Mouse (Mus musculus): Measurements from ENCODE around the gene Cnnm3. TPM values are rescaled to one million over a fixed set of nuclear protein-coding genes. Genes with fewer than 3 reads are reported as not detected.

Cnnm3 gene
- polyA plus RNA-seq, 1 experiment from 2014 or later: 2.3 TPM

DNA sequence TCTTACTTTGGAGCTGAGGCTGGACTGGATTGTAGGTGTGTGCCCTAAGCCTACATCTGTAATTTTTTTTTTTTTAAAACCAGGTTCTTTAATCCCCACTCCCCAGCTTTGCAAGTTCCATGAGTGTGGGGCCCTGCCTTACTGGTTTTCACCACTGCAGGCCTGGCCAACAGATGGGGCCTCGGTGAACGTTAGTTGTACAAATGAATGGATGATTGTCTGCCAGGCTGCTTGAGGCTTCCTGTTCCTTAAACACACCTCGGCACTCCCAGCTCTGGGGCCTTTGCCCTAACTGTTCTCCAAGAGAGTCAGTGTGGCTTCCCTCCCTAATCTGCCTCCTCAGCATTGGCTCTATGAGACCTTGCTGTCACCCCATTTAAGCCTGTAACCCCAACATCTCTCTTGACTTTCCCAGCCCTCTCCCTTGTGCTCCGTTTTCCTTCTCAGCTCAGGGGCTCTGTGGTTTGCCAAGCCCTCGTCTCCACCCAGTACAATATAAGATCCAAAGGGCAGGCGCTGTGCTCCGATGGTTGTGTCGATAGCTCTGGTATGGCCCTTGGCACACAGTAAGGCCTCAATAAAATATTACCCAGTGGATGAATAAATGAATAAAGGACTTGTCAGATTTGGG lies 36.1 kb upstream of the Cnnm3 start:
- peak overlapping the region; percentile 50 for H3K4me2 ChIP-seq (ENCODE audit: low read depth, low read length)
- peak; percentile 62 for ATAC-seq
- peak overlapping the region; percentile 95 for H3K27ac ChIP-seq (ENCODE audit: low read length)
- peak overlapping the region; percentile 64 for H3K9ac ChIP-seq (ENCODE audit: low read depth, low read length)
- H3K4me3 ChIP-seq (ENCODE audit: low read length): peak overlapping the region; percentile 55
- no peaks in the 10 kb centered on the region for H3K27me3 ChIP-seq (replicated peaks; ENCODE audit: control insufficient read depth, insufficient read depth, low read length)
- peaks cover 30% of the 10 kb centered on the region for H3K4me1 ChIP-seq (ENCODE audit: control insufficient read depth, insufficient read depth, low read length)
- H3K36me3 ChIP-seq (ENCODE audit: control insufficient read depth, insufficient read depth, low read length): no peaks in the 10 kb centered on the region
- H3K9me3 ChIP-seq (ENCODE audit: control insufficient read depth, low read length): no peaks in the 10 kb centered on the region
- WGBS: 30% methylated on average over 8 of the region's 8 CpGs

DNA sequence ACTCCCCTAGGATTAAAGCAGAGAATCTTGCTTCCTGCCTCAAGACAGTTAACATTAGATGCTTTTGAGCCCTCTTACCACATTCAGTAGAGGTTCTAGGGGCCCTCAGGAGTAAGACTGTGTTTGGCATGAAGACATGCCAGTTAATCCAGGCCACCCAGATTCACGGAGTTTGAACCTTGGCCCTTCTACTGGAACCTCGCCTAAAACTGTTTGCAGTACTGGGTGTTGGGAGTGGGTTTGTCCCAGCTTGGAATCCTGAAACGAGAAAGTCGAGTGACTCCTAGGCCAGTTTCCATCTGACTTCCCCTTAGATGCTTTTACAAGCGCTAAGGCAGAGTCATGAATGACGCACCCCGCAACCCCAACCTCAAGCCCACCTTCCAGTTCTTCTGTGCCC lies 35.2 kb upstream of the Cnnm3 start:
- no peak overlapping the region; the same call in 1 of the 2 replicates for H3K9ac ChIP-seq (ENCODE audit: low read depth, low read length)
- peak overlapping the region; percentile 50 for H3K4me2 ChIP-seq (ENCODE audit: low read depth, low read length)
- H3K36me3 ChIP-seq (ENCODE audit: control insufficient read depth, insufficient read depth, low read length): no peaks in the 10 kb centered on the region
- peak overlapping the region; percentile 95 for H3K27ac ChIP-seq (ENCODE audit: low read length)
- H3K9me3 ChIP-seq (ENCODE audit: control insufficient read depth, low read length): no peaks in the 10 kb centered on the region
- H3K4me1 ChIP-seq (ENCODE audit: control insufficient read depth, insufficient read depth, low read length): peaks cover 30% of the 10 kb centered on the region
- 54% methylated on average over 7 of the region's 7 CpGs for WGBS
- H3K4me3 ChIP-seq (ENCODE audit: low read length): peak overlapping the region; percentile 55
- no peaks in the 10 kb centered on the region for H3K27me3 ChIP-seq (replicated peaks; ENCODE audit: control insufficient read depth, insufficient read depth, low read length)
- ATAC-seq: peak; percentile 26

DNA sequence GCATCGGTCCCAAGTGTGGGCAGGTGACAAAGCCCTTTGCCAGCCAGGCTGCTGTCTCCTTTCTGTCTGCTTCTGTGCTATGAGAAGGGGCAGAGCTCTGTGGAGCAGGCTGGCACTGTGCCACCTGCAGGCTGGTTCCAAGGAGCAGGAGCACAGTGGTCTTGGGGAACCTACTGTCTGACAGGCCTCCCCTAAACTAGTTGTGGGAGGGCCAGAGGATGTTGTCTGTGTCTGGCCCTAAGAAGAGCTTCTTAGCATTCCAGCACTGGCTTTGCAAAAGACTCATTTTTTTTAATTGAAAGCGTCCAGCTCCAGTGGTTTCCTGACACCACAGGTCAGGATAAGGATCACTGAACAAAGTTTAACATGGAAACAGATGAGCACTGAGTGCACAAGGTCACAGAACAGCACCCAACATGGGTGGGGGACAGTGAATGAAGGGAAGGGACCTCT lies 33.3 kb upstream of the Cnnm3 start:
- 56% methylated on average over 2 of the region's 2 CpGs for WGBS
- no peaks in the 10 kb centered on the region for H3K27me3 ChIP-seq (replicated peaks; ENCODE audit: control insufficient read depth, insufficient read depth, low read length)
- peaks cover 32% of the 10 kb centered on the region for H3K4me1 ChIP-seq (ENCODE audit: control insufficient read depth, insufficient read depth, low read length)
- no peak for ATAC-seq
- no peaks in the 10 kb centered on the region for H3K36me3 ChIP-seq (ENCODE audit: control insufficient read depth, insufficient read depth, low read length)
- H3K9ac ChIP-seq (ENCODE audit: low read depth, low read length): peak overlapping the region; percentile 10; the same call in 1 of the 2 replicates
- H3K27ac ChIP-seq (ENCODE audit: low read length): no peak overlapping the region
- no peak overlapping the region for H3K4me2 ChIP-seq (ENCODE audit: low read depth, low read length)
- no peak overlapping the region for H3K4me3 ChIP-seq (ENCODE audit: low read length)
- no peaks in the 10 kb centered on the region for H3K9me3 ChIP-seq (ENCODE audit: control insufficient read depth, low read length)

DNA sequence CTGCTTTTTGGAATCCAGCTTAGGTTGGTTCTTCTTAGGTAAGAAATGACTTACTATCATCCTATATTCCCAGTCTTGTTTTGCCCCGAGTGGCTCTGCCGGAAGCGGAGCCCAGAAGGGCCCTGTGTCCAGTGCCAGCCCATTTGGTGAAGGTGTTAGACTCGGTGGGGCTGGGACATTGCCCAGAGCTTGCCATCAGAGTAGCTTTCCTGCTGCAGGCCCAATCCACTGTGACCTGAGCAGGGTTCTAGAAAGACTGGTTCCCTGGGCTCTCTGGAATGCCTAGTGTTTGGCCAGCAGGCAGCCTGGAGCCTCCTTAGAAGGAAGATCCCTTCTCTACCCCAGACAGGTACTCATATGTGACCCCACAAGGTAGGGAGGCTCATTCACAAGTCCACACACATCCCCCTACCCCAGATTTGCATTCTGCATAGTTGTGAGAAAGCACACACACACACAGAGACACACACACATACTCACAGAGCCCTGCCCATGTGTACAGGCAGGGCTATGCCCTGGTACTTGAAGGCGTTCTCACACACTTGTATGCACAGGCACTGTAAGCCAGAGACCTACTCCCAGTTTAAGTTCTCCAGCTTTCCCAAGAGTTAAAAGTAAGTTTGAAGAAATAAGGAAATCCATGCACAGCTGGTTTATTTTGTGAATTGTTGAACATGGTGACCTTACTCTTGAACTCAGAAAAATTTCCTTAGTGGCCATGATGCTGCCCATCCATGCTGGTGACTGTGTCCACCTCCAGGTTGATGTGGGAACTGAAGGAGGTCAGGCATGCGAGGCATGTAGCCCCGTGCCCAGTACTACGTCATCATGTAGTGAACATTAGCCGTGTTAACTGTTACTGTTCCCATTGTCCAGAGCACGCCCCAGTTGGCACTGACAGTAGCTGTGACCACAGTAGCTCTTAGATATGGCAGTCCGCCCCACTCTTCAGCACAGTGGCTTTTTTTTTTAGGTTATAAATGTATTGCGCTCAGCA lies 31.5 kb upstream of the Cnnm3 start:
- H3K9ac ChIP-seq (ENCODE audit: low read depth, low read length): no peak overlapping the region
- WGBS: 87% methylated on average over 12 of the region's 12 CpGs
- H3K4me3 ChIP-seq (ENCODE audit: low read length): no peak overlapping the region
- no peaks in the 10 kb centered on the region for H3K27me3 ChIP-seq (replicated peaks; ENCODE audit: control insufficient read depth, insufficient read depth, low read length)
- ATAC-seq: no peak
- H3K27ac ChIP-seq (ENCODE audit: low read length): no peak overlapping the region
- no peak overlapping the region for H3K4me2 ChIP-seq (ENCODE audit: low read depth, low read length)
- no peaks in the 10 kb centered on the region for H3K9me3 ChIP-seq (ENCODE audit: control insufficient read depth, low read length)
- H3K36me3 ChIP-seq (ENCODE audit: control insufficient read depth, insufficient read depth, low read length): no peaks in the 10 kb centered on the region
- H3K4me1 ChIP-seq (ENCODE audit: control insufficient read depth, insufficient read depth, low read length): peaks cover 25% of the 10 kb centered on the region

DNA sequence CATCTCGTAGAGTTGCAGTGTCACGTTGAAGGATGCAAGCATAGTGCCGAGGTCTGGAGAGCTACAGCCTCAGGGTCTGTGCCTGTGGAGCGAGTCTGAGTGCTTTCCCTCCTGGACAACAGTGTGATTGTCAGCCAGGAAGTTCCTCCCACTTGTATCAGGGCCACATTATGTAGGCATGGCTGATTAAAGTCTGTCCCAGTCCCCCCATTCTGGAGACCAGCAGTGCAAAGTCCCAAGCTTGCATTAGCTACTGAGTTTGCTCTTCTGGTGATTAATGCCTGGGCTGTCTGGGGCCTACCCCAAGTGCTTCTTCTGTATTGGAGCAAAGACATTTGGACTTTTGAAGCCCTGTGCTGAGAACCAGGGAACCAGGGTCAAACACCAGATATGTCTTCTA lies 27.8 kb upstream of the Cnnm3 start:
- WGBS: 51% methylated on average over 4 of the region's 4 CpGs
- H3K4me2 ChIP-seq (ENCODE audit: low read depth, low read length): no peak overlapping the region
- H3K9me3 ChIP-seq (ENCODE audit: control insufficient read depth, low read length): no peaks in the 10 kb centered on the region
- H3K27ac ChIP-seq (ENCODE audit: low read length): no peak overlapping the region; the same call in 1 of the 2 replicates
- no peak overlapping the region for H3K4me3 ChIP-seq (ENCODE audit: low read length)
- no peaks in the 10 kb centered on the region for H3K27me3 ChIP-seq (replicated peaks; ENCODE audit: control insufficient read depth, insufficient read depth, low read length)
- peaks cover 14% of the 10 kb centered on the region for H3K4me1 ChIP-seq (ENCODE audit: control insufficient read depth, insufficient read depth, low read length)
- no peak overlapping the region for H3K9ac ChIP-seq (ENCODE audit: low read depth, low read length)
- peak; percentile 86 for ATAC-seq
- H3K36me3 ChIP-seq (ENCODE audit: control insufficient read depth, insufficient read depth, low read length): no peaks in the 10 kb centered on the region

DNA sequence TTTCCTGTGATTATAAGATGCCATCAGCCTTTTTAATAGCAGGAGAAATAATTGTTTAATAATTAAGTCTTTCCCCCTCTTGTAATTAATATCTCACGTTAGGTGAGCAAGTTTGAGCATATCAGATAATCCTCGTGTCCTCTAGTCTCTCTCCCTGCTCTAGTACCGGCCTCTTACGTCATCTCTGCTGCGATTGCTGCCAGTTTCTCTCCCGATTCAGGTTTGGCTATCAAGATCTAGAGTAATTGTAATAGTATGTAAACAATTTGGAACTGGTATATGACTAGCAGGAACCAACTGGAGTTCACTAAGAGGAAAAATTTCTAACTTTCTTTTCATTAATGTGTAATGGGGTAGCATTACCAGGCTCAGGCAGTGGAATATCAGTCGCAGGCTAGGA lies 26.6 kb upstream of the Cnnm3 start:
- no peak overlapping the region for H3K27ac ChIP-seq (ENCODE audit: low read length)
- ATAC-seq: no peak
- H3K9ac ChIP-seq (ENCODE audit: low read depth, low read length): no peak overlapping the region
- H3K27me3 ChIP-seq (replicated peaks; ENCODE audit: control insufficient read depth, insufficient read depth, low read length): no peaks in the 10 kb centered on the region
- H3K9me3 ChIP-seq (ENCODE audit: control insufficient read depth, low read length): no peaks in the 10 kb centered on the region
- no peaks in the 10 kb centered on the region for H3K36me3 ChIP-seq (ENCODE audit: control insufficient read depth, insufficient read depth, low read length)
- H3K4me2 ChIP-seq (ENCODE audit: low read depth, low read length): no peak overlapping the region
- no peak overlapping the region for H3K4me3 ChIP-seq (ENCODE audit: low read length)
- 50% methylated on average over 7 of the region's 7 CpGs for WGBS
- H3K4me1 ChIP-seq (ENCODE audit: control insufficient read depth, insufficient read depth, low read length): peaks cover 17% of the 10 kb centered on the region

DNA sequence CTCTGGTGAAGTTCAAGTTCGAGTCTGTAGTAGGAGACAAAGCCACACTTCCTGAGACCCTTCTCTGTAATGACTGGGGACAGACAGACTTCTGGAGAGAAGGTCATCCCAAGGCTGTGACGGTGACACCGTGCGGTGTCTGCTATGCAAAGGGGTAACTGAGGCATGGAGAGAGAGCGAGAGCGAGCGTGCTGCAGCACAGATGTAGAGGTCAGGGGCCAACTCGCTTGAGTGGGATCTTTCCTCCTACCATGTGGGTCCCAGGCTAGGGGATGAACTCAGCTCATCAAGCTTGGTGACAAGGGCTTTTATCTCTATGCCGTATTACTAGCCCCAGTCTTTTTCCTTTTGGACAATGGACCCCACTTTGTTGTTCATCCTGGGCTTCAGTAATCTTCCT lies 24.6 kb upstream of the Cnnm3 start:
- ATAC-seq: no peak
- Histone ChIP-seq H3K27me3 (replicated peaks; ENCODE audit: control insufficient read depth, insufficient read depth, low read length) (no peaks in the 10 kb centered on the region), H3K4me2 (ENCODE audit: low read depth, low read length) (no peak overlapping the region), H3K9me3 (ENCODE audit: control insufficient read depth, low read length) (no peaks in the 10 kb centered on the region), H3K4me1 (ENCODE audit: control insufficient read depth, insufficient read depth, low read length) (peaks cover 23% of the 10 kb centered on the region), H3K9ac (ENCODE audit: low read depth, low read length) (no peak overlapping the region), H3K27ac (ENCODE audit: low read length) (no peak overlapping the region), H3K4me3 (ENCODE audit: low read length) (no peak overlapping the region), H3K36me3 (ENCODE audit: control insufficient read depth, insufficient read depth, low read length) (no peaks in the 10 kb centered on the region)
- WGBS: 82% methylated on average over 9 of the region's 9 CpGs

DNA sequence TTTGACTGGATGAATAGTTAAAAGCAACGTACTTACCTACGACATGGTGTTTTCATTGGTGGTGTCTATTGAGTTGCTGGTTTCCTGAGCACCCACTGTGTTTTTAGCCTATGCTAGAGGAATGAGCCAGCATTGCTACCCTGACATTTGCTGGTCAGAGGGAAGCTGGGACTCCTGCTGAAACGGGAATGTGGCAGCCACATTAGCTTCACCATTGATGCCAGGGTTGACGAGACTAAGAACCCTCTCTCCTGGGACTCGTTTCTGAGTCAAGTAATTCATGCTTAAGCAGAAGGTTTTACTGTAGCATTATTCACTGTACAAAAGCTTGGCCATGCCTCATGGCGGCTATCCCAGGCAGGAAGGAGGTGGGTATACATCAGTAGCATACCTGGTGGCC lies 22.0 kb upstream of the Cnnm3 start:
- Histone ChIP-seq H3K27ac (ENCODE audit: low read length) (no peak overlapping the region), H3K36me3 (ENCODE audit: control insufficient read depth, insufficient read depth, low read length) (no peaks in the 10 kb centered on the region), H3K9ac (ENCODE audit: low read depth, low read length) (no peak overlapping the region), H3K27me3 (replicated peaks; ENCODE audit: control insufficient read depth, insufficient read depth, low read length) (no peaks in the 10 kb centered on the region), H3K4me2 (ENCODE audit: low read depth, low read length) (no peak overlapping the region), H3K4me1 (ENCODE audit: control insufficient read depth, insufficient read depth, low read length) (peaks cover 28% of the 10 kb centered on the region), H3K4me3 (ENCODE audit: low read length) (no peak overlapping the region), H3K9me3 (ENCODE audit: control insufficient read depth, low read length) (no peaks in the 10 kb centered on the region)
- WGBS: 80% methylated on average over 6 of the region's 6 CpGs
- ATAC-seq: no peak

DNA sequence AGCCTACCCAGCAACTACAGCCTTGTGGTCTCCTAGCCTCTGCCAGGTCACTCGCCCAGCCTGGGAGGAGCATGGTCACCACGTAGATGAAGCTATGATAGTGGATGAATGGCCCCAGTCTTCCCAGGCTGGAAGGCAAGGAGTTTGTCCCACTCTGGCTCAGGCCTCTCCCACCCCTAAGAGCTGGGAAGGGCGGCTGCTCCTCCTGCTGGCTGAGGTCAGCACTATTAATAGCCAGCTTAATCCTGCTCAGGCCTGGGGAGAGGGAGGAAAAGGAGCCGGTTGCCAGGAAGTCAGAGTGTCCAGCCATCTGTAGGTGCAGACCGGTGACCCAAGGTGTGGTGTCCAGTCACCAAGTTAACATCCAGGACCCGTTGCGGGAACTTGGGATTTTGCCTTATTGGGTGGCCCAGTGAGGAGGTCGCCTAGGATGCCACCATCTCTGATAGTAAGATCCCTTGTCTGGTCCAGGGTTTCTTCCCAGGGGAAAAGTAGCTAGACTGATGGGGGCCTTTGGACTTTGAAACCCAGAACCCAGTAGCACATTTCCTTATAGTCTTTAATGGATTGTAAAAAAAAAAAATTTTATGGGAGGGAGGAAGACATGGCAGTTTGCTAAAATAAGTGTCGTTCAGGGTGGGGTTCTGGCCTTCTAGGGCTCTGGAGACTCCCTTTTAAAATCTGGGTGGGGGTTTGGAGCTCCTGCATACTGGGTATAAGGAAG lies 19.1 kb upstream of the Cnnm3 start:
- H3K36me3 ChIP-seq (ENCODE audit: control insufficient read depth, insufficient read depth, low read length): no peaks in the 10 kb centered on the region
- WGBS: 37% methylated on average over 9 of the region's 9 CpGs
- H3K27ac ChIP-seq (ENCODE audit: low read length): peak overlapping the region; percentile 87
- no peaks in the 10 kb centered on the region for H3K9me3 ChIP-seq (ENCODE audit: control insufficient read depth, low read length)
- H3K4me2 ChIP-seq (ENCODE audit: low read depth, low read length): peak overlapping the region; percentile 45
- H3K4me1 ChIP-seq (ENCODE audit: control insufficient read depth, insufficient read depth, low read length): peaks cover 17% of the 10 kb centered on the region
- peak; percentile 83 for ATAC-seq
- no peaks in the 10 kb centered on the region for H3K27me3 ChIP-seq (replicated peaks; ENCODE audit: control insufficient read depth, insufficient read depth, low read length)
- H3K9ac ChIP-seq (ENCODE audit: low read depth, low read length): peak overlapping the region; percentile 32; the same call in 1 of the 2 replicates
- H3K4me3 ChIP-seq (ENCODE audit: low read length): 0 out of 2 replicates have a peak overlapping the region, but pooled peaks have one; percentile 3

Data from intestine, embryonic 16.5 days (tissue).